ENCODE assay signal across 21 mouse cellular contexts in the genomic region with DNA sequence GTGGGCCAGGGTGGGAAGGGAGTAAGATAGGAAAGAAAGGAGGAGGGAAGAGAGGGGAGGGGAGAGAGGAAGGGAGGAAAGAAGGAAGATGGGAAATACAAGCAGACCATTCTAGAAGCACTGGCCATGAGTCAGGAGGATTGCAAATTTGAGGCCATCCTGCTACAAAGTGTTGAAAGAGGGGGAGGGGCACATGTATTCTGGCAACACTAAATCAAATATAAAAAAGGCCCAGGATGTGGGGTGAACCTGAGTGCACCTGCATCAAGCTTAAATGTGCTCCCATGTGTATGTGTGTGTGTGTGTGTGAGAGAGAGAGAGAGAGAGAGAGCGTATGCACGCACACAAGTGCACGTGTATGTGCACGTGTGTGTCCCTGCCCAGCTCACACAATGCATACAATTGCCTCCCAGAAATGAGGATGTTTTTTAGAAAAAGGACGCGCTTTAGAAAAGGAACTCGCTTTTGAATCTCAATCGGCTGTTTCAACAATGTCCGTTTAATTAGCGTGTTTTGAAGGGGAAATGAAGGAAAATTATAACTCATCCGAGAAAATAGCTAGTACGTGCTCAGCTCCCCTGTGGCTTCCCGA. TPM values are rescaled to one million over a fixed set of nuclear protein-coding genes. Genes with fewer than 3 reads are reported as not detected.
DNase-seq lines count a peak whose midpoint lies in the region; ATAC-seq and TF ChIP-seq lines count a peak whose summit lies in the region.
"Had no signal": no experiment of that assay in that cellular context is flagged by ENCODE, and none has a peak within 500 bp of the region (broad histone marks: within the 10 kb centered on the region; RNA-seq: fewer than 3 reads in every experiment).

No protein-coding gene starts in this region.

- H3K36me3 ChIP-seq in forebrain, embryonic 14.5 days (ENCODE audit: control insufficient read depth, insufficient read depth, low read length) = no peaks in the 10 kb centered on the region
- H3K36me3 ChIP-seq in forebrain, embryonic 10.5 days (replicated peaks) = no peaks in the 10 kb centered on the region
- no peaks in the 10 kb centered on the region for H3K36me3 ChIP-seq in midbrain, embryonic 11.5 days (ENCODE audit: control insufficient read depth, insufficient read depth, low read length)
- H3K36me3 ChIP-seq in midbrain, postnatal 0 days (ENCODE audit: insufficient read depth, low read length) = no peaks in the 10 kb centered on the region
- H3K36me3 ChIP-seq in forebrain, embryonic 16.5 days (ENCODE audit: control insufficient read depth, insufficient read depth) = no peaks in the 10 kb centered on the region
- no peaks in the 10 kb centered on the region for H3K36me3 ChIP-seq in stomach, postnatal 0 days (ENCODE audit: control insufficient read depth, insufficient read depth, low read length)
- H3K36me3 ChIP-seq: embryonic facial prominence, embryonic 12.5 days; heart, embryonic 15.5 days had no signal

- no peak for TF ChIP-seq EP300 in stomach, postnatal 0 days (optimal IDR thresholded peaks at IDR 0.05)

- no peak for TF ChIP-seq CTCF in midbrain, postnatal 0 days (IDR thresholded peaks at IDR 0.05)
- TF ChIP-seq CTCF in stomach, postnatal 0 days (IDR thresholded peaks at IDR 0.05; ENCODE audit: low read depth) = no peak

- 0 out of 2 replicates have a peak, but pooled peaks cover 2% of the 10 kb centered on the region for H3K27me3 ChIP-seq in forebrain, embryonic 14.5 days (replicated peaks; ENCODE audit: control insufficient read depth, insufficient read depth, low read length)
- no peaks in the 10 kb centered on the region; the same call in 1 of the 2 replicates for H3K27me3 ChIP-seq in forebrain, embryonic 10.5 days (ENCODE audit: poor library complexity, severe bottlenecking)
- H3K27me3 ChIP-seq in midbrain, embryonic 11.5 days (ENCODE audit: control insufficient read depth, insufficient read depth, low read length) = no peaks in the 10 kb centered on the region
- no peaks in the 10 kb centered on the region for H3K27me3 ChIP-seq in midbrain, postnatal 0 days (ENCODE audit: insufficient read depth, low read length)
- H3K27me3 ChIP-seq in forebrain, embryonic 16.5 days (replicated peaks; ENCODE audit: control insufficient read depth, insufficient read depth, low read length) = no peaks in the 10 kb centered on the region
- no peaks in the 10 kb centered on the region for H3K27me3 ChIP-seq in stomach, postnatal 0 days (ENCODE audit: control insufficient read depth, insufficient read depth, low read length)
- H3K27me3 ChIP-seq: embryonic facial prominence, embryonic 12.5 days; heart, embryonic 15.5 days; Patski had no signal

- ATAC-seq in forebrain, embryonic 14.5 days = no peak
- ATAC-seq in midbrain, embryonic 11.5 days (ENCODE audit: low FRiP score) = no peak
- no peak for ATAC-seq in midbrain, postnatal 0 days (ENCODE audit: low FRiP score)
- peak; percentile 69 for ATAC-seq in forebrain, embryonic 16.5 days
- ATAC-seq in stomach, postnatal 0 days (ENCODE audit: low FRiP score, low TSS enrichment) = no peak
- ATAC-seq: activated CD4-positive, CD25-positive, alpha-beta regulatory T cell, adult 4 months; intestine, embryonic 16.5 days; Patski had no signal

- peak; percentile 42 for DNase-seq in forebrain, embryonic 14.5 days (ENCODE audit: low spot score)
- DNase-seq in forebrain, embryonic 10.5 days (ENCODE audit: extremely low spot score, low spot score) = no peak
- peak; percentile 18 for DNase-seq in layer of hippocampus, adult 9-11 months
- DNase-seq in layer of hippocampus, postnatal 14 days (ENCODE audit: low spot score in 2 of 2) = no peak
- peak; percentile 8 for DNase-seq in midbrain, embryonic 11.5 days (ENCODE audit: low spot score, missing footprints)
- no peak for DNase-seq in midbrain, postnatal 0 days (ENCODE audit: low spot score)
- DNase-seq in stomach, postnatal 0 days (ENCODE audit: low spot score) = no peak
- DNase-seq: adrenal gland, postnatal 14 days; cerebellum, adult 11 months; cerebellum, adult 9-10 months; cerebellum, postnatal 25 days; gastrocnemius, postnatal 36 days; heart, adult 11 months; heart, postnatal 14 days had no signal

- no peak overlapping the region for H3K4me3 ChIP-seq in forebrain, embryonic 14.5 days (ENCODE audit: low read depth, low read length)
- H3K4me3 ChIP-seq in forebrain, embryonic 10.5 days = no peak overlapping the region
- H3K4me3 ChIP-seq in midbrain, embryonic 11.5 days (ENCODE audit: low read depth, low read length) = no peak overlapping the region
- H3K4me3 ChIP-seq in midbrain, postnatal 0 days (ENCODE audit: low read depth, low read length) = no peak overlapping the region
- no peak overlapping the region for H3K4me3 ChIP-seq in forebrain, embryonic 16.5 days (replicated peaks; ENCODE audit: low read length)
- no peak overlapping the region for H3K4me3 ChIP-seq in stomach, postnatal 0 days (ENCODE audit: low read depth, low read length)
- H3K4me3 ChIP-seq: embryonic facial prominence, embryonic 12.5 days; heart, embryonic 15.5 days had no signal

- H3K27ac ChIP-seq in forebrain, embryonic 14.5 days (ENCODE audit: low read depth, low read length) = peak overlapping the region; percentile 9; the same call in 1 of the 2 replicates
- no peak overlapping the region for H3K27ac ChIP-seq in forebrain, embryonic 10.5 days
- H3K27ac ChIP-seq in midbrain, embryonic 11.5 days (ENCODE audit: low read depth, low read length) = no peak overlapping the region
- no peak overlapping the region for H3K27ac ChIP-seq in midbrain, postnatal 0 days (ENCODE audit: low read depth, low read length)
- H3K27ac ChIP-seq in forebrain, embryonic 16.5 days (ENCODE audit: low read length) = peak overlapping the region; percentile 63
- H3K27ac ChIP-seq in stomach, postnatal 0 days (replicated peaks) = no peak overlapping the region
- H3K27ac ChIP-seq: embryonic facial prominence, embryonic 12.5 days; heart, embryonic 15.5 days; hindbrain, embryonic 14.5 days had no signal

- no peaks in the 10 kb centered on the region for H3K4me1 ChIP-seq in forebrain, embryonic 14.5 days (ENCODE audit: control insufficient read depth, insufficient read depth, low read length)
- peaks cover 13% of the 10 kb centered on the region for H3K4me1 ChIP-seq in forebrain, embryonic 10.5 days
- H3K4me1 ChIP-seq in midbrain, embryonic 11.5 days (ENCODE audit: control insufficient read depth, insufficient read depth, low read length) = no peaks in the 10 kb centered on the region
- no peaks in the 10 kb centered on the region for H3K4me1 ChIP-seq in midbrain, postnatal 0 days (ENCODE audit: insufficient read depth, low read length)
- peaks cover 7% of the 10 kb centered on the region for H3K4me1 ChIP-seq in forebrain, embryonic 16.5 days (replicated peaks; ENCODE audit: control insufficient read depth, insufficient read depth, low read length)
- no peaks in the 10 kb centered on the region for H3K4me1 ChIP-seq in stomach, postnatal 0 days (replicated peaks; ENCODE audit: control insufficient read depth, insufficient read depth)

- 44% methylated on average over 13 of the region's 13 CpGs for WGBS in forebrain, embryonic 14.5 days
- 86% methylated on average over 13 of the region's 13 CpGs for WGBS in forebrain, embryonic 10.5 days
- WGBS in midbrain, embryonic 11.5 days = 86% methylated on average over 13 of the region's 13 CpGs
- WGBS in midbrain, postnatal 0 days = 69% methylated on average over 13 of the region's 13 CpGs
- 38% methylated on average over 13 of the region's 13 CpGs for WGBS in forebrain, embryonic 16.5 days
- 77% methylated on average over 13 of the region's 13 CpGs for WGBS in stomach, postnatal 0 days

- H3K9ac ChIP-seq in forebrain, embryonic 14.5 days (ENCODE audit: low read length) = no peak overlapping the region
- H3K9ac ChIP-seq in midbrain, embryonic 11.5 days (ENCODE audit: low read length) = no peak overlapping the region
- H3K9ac ChIP-seq in midbrain, postnatal 0 days (replicated peaks; ENCODE audit: low read length, poor library complexity, severe bottlenecking) = no peak overlapping the region
- H3K9ac ChIP-seq in forebrain, embryonic 16.5 days (replicated peaks; ENCODE audit: low read depth, low read length) = no peak overlapping the region
- no peak overlapping the region for H3K9ac ChIP-seq in stomach, postnatal 0 days (ENCODE audit: low read length)
- H3K9ac ChIP-seq: embryonic facial prominence, embryonic 12.5 days; heart, embryonic 15.5 days; hindbrain, embryonic 14.5 days had no signal

- no peak overlapping the region for H3K4me2 ChIP-seq in forebrain, embryonic 14.5 days (ENCODE audit: low read length)
- H3K4me2 ChIP-seq in midbrain, embryonic 11.5 days = no peak overlapping the region
- H3K4me2 ChIP-seq in midbrain, postnatal 0 days (ENCODE audit: low read depth, low read length, poor library complexity, severe bottlenecking) = no peak overlapping the region
- no peak overlapping the region for H3K4me2 ChIP-seq in forebrain, embryonic 16.5 days (ENCODE audit: low read length)
- H3K4me2 ChIP-seq in stomach, postnatal 0 days (replicated peaks; ENCODE audit: low read depth) = no peak overlapping the region
- H3K4me2 ChIP-seq: embryonic facial prominence, embryonic 12.5 days; heart, embryonic 15.5 days; hindbrain, embryonic 14.5 days had no signal

- H3K9me3 ChIP-seq in forebrain, embryonic 14.5 days (replicated peaks; ENCODE audit: control insufficient read depth, low read length) = no peaks in the 10 kb centered on the region
- no peaks in the 10 kb centered on the region for H3K9me3 ChIP-seq in forebrain, embryonic 10.5 days
- H3K9me3 ChIP-seq in midbrain, embryonic 11.5 days (ENCODE audit: control insufficient read depth, low read length) = no peaks in the 10 kb centered on the region
- no peaks in the 10 kb centered on the region for H3K9me3 ChIP-seq in midbrain, postnatal 0 days (ENCODE audit: low read length)
- no peaks in the 10 kb centered on the region for H3K9me3 ChIP-seq in forebrain, embryonic 16.5 days (ENCODE audit: control insufficient read depth, low read length)
- no peaks in the 10 kb centered on the region for H3K9me3 ChIP-seq in stomach, postnatal 0 days (ENCODE audit: control insufficient read depth, low read length)
- H3K9me3 ChIP-seq: embryonic facial prominence, embryonic 12.5 days; heart, embryonic 15.5 days had no signal

RNA-seq across cellular contexts. Expression of a gene that starts 41.0 kb away (rescaled TPM):
- polyA plus RNA-seq in forebrain, embryonic 14.5 days (2014; fragmentation: Nextera tagmentation; extraction: Ambion mirVana) = 2.0 and 2.6 TPM in 2 replicates
- 7.7 and 7.8 TPM in 2 replicates for polyA plus RNA-seq in forebrain, embryonic 10.5 days (2016; fragmentation: Nextera tagmentation; extraction: Ambion mirVana)
- 10 to 100 TPM; 19.4 to 21.0 TPM for total RNA-seq in layer of hippocampus, postnatal 14 days (2021)
- 6.7 and 6.9 TPM in 2 replicates for polyA plus RNA-seq in midbrain, embryonic 11.5 days (2014; fragmentation: Nextera tagmentation; extraction: Ambion mirVana)
- total RNA-seq in midbrain, postnatal 0 days (2014; rRNA removed) = 18.5 and 20.2 TPM in 2 replicates
- 2.2 and 2.3 TPM in 2 replicates for polyA plus RNA-seq in midbrain, postnatal 0 days (2015; fragmentation: Nextera tagmentation; extraction: Ambion mirVana)
- 2.4 and 3.4 TPM in 2 replicates for polyA plus RNA-seq in forebrain, embryonic 16.5 days (2015; fragmentation: Nextera tagmentation; extraction: Ambion mirVana)
- 8.7 and 10.5 TPM in 2 replicates for polyA plus RNA-seq in stomach, postnatal 0 days (2015; fragmentation: Nextera tagmentation; extraction: Ambion mirVana)

Comparison
In these comparisons a context has a peak if more than half of its experiments do, and no peak if none do; other contexts are left out.
1. DNase-seq: peak in forebrain, embryonic 14.5 days (single experiment), layer of hippocampus, adult 9-11 months (single experiment) and midbrain, embryonic 11.5 days (single experiment); none in forebrain, embryonic 10.5 days (single experiment), layer of hippocampus, postnatal 14 days (0 of 2), midbrain, postnatal 0 days (single experiment) and stomach, postnatal 0 days (single experiment).
2. H3K27ac ChIP-seq: peak in forebrain, embryonic 14.5 days (single experiment) and forebrain, embryonic 16.5 days (single experiment); none in forebrain, embryonic 10.5 days (single experiment), midbrain, embryonic 11.5 days (single experiment), midbrain, postnatal 0 days (single experiment) and stomach, postnatal 0 days (single experiment).